Mouse (Mus musculus): ENCODE measurements around the gene Asb5. TPM values are rescaled to one million over a fixed set of nuclear protein-coding genes. Genes with fewer than 3 reads are reported as not detected.

The Asb5 gene
- polyA plus RNA-seq, 1 experiment: 1.2 TPM

DNA sequence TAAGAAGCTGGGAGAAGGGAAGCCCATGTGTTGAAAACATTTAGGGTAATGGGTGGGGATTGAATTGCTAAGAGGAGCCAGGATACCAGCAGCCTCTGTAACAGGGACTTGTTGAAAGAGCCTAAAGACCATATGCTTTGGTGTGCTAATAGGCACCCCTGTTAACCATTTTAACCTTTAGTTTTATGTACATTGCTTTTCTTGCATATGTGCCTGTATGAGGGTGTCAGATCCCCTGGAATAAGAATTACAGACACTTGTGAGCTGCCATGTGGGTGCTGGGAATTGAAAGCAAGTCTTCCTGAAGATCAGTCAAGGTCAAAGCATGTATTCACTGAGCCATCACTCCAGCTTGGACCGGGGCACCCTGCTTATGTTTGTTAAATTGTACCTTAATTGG lies 35.8 kb downstream of the Asb5 start:
- no peaks in the 10 kb centered on the region for H3K36me3 ChIP-seq (ENCODE audit: control insufficient read depth, insufficient read depth, low read length)
- H3K27me3 ChIP-seq (ENCODE audit: control insufficient read depth, insufficient read depth, low read length): no peaks in the 10 kb centered on the region
- TF ChIP-seq CTCF (IDR thresholded peaks at IDR 0.05; ENCODE audit: extremely low read depth, insufficient read depth, insufficient read length, insufficient replicate concordance) (no peak), POLR2A (IDR thresholded peaks at IDR 0.05; ENCODE audit: low read depth, low read length) (no peak)
- DNase-seq (ENCODE audit: low read depth in 1 of 2, low spot score in 2 of 2): no peak
- no peaks in the 10 kb centered on the region for H3K4me1 ChIP-seq (ENCODE audit: control insufficient read depth, insufficient read depth, insufficient read length)
- no peak overlapping the region for H3K27ac ChIP-seq (ENCODE audit: insufficient read depth, low read length)
- no peak overlapping the region for H3K4me3 ChIP-seq (ENCODE audit: extremely low read depth, insufficient read depth, insufficient read length)
- 88% methylated on average over 1 of the region's 1 CpGs for WGBS

DNA sequence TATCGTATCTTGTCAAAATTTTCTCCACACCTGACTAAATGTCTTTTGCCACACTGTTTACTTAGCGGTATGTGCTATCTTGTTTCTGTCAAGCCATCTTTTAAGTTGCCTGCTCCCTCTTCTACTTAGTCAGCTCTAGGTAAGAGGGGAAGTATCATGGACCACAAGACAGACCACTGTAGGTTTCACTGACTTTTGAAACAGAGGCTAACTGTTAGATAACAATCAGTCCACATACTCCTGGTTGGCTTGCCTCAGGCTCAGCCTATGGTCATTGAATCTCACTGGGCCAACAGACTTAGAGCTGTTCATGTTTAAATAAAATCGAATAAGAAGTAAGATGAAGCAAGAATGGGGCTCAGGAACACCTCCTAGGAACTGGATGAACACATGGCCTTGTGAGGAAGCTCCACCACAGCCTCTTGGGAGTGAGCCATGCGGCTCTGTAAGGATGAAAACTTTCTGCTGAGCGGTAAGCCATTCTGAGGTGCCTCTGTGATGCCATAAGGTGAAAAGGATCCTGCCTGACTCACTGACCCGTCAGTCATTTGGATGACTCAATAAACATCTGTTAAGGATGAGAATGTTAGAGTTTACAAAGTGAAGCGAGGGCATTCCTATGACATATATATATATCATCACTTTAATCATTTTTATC lies 36.4 kb downstream of the Asb5 start:
- H3K4me1 ChIP-seq (ENCODE audit: control insufficient read depth, insufficient read depth, insufficient read length): no peaks in the 10 kb centered on the region
- 82% methylated on average over 7 of the region's 7 CpGs for WGBS
- H3K27ac ChIP-seq (ENCODE audit: insufficient read depth, low read length): no peak overlapping the region
- H3K36me3 ChIP-seq (ENCODE audit: control insufficient read depth, insufficient read depth, low read length): no peaks in the 10 kb centered on the region
- no peak overlapping the region for H3K4me3 ChIP-seq (ENCODE audit: extremely low read depth, insufficient read depth, insufficient read length)
- TF ChIP-seq CTCF (IDR thresholded peaks at IDR 0.05; ENCODE audit: extremely low read depth, insufficient read depth, insufficient read length, insufficient replicate concordance) (no peak), POLR2A (IDR thresholded peaks at IDR 0.05; ENCODE audit: low read depth, low read length) (no peak)
- H3K27me3 ChIP-seq (ENCODE audit: control insufficient read depth, insufficient read depth, low read length): no peaks in the 10 kb centered on the region
- no peak for DNase-seq (ENCODE audit: low read depth in 1 of 2, low spot score in 2 of 2)

DNA sequence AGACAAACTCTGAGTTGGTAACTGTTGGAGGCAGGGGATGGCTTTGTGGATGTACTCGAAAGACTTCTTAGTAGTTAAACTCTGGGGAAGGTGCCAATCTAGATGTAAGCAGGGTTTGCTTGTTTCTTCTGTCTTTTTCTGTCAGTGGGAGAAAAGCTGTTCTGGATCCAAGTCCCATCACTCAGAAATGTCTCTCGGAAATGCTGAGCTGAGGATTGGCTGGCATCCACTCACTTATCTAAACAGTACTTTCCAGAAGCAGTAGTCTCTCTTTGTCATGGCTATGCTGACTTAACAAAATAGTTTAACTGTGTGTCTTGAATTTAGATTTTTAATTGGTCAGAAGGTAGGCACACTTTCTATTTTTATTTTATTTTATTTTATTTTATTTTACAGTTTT lies 37.8 kb downstream of the Asb5 start:
- Histone ChIP-seq H3K4me1 (ENCODE audit: control insufficient read depth, insufficient read depth, insufficient read length) (no peaks in the 10 kb centered on the region), H3K27me3 (ENCODE audit: control insufficient read depth, insufficient read depth, low read length) (no peaks in the 10 kb centered on the region), H3K36me3 (ENCODE audit: control insufficient read depth, insufficient read depth, low read length) (no peaks in the 10 kb centered on the region), H3K27ac (ENCODE audit: insufficient read depth, low read length) (no peak overlapping the region), H3K4me3 (ENCODE audit: extremely low read depth, insufficient read depth, insufficient read length) (no peak overlapping the region)
- DNase-seq (ENCODE audit: low read depth in 1 of 2, low spot score in 2 of 2): no peak
- WGBS: 84% methylated on average over 2 of the region's 2 CpGs
- TF ChIP-seq POLR2A (IDR thresholded peaks at IDR 0.05; ENCODE audit: low read depth, low read length): no peak
- no peak for TF ChIP-seq CTCF (IDR thresholded peaks at IDR 0.05; ENCODE audit: extremely low read depth, insufficient read depth, insufficient read length, insufficient replicate concordance)

DNA sequence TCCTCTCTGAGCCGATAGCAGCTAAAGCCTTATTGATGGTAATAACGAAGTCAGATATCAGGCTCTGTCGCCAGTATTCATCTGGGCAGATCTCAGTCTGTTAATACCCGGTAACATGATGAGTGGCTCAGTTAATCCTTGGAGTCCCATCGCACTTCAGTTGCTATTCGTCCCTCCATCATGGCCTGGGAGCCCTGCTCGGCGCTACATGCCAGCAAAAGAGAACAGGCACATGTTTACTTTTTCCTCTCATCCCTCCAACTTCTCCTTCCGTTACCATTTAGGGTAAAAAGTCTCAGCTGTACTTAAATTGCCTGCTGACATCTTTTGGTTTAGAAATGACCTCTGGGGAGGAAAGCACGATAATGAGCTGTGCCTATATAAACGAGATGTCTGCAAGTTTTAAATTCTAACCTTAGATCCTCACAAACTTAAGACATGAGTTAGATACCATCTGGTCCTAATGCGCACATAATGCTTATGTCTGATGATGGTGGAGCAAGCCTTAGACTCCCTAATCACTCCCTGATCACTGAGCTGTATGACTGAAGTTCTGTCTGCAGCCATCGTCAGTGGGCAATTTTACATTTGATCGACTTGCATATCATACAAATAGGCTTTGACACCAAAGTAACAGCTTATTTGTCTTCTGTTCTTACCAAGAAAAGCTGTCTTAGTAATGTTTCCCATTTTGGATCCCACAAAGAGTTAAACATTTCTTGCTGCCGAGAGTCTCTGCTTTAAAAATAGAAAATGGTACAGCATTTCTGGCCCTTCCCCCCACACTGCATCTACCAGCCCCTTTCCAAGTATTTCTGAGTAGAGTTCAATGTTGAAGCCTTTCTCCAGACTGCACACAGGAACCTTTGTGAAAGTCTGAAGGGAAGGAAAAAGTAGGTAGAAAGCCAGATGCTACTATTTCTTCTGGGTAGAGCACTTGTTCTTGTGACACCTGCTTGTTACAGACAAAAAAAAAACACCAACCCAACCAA lies 41.5 kb downstream of the Asb5 start:
- Histone ChIP-seq H3K36me3 (ENCODE audit: control insufficient read depth, insufficient read depth, low read length) (no peaks in the 10 kb centered on the region), H3K27me3 (ENCODE audit: control insufficient read depth, insufficient read depth, low read length) (no peaks in the 10 kb centered on the region), H3K4me3 (ENCODE audit: extremely low read depth, insufficient read depth, insufficient read length) (no peak overlapping the region), H3K4me1 (ENCODE audit: control insufficient read depth, insufficient read depth, insufficient read length) (no peaks in the 10 kb centered on the region), H3K27ac (ENCODE audit: insufficient read depth, low read length) (no peak overlapping the region)
- TF ChIP-seq CTCF (IDR thresholded peaks at IDR 0.05; ENCODE audit: extremely low read depth, insufficient read depth, insufficient read length, insufficient replicate concordance) (no peak), POLR2A (IDR thresholded peaks at IDR 0.05; ENCODE audit: low read depth, low read length) (no peak)
- 80% methylated on average over 15 of the region's 15 CpGs for WGBS
- no peak for DNase-seq (ENCODE audit: low read depth in 1 of 2, low spot score in 2 of 2)

DNA sequence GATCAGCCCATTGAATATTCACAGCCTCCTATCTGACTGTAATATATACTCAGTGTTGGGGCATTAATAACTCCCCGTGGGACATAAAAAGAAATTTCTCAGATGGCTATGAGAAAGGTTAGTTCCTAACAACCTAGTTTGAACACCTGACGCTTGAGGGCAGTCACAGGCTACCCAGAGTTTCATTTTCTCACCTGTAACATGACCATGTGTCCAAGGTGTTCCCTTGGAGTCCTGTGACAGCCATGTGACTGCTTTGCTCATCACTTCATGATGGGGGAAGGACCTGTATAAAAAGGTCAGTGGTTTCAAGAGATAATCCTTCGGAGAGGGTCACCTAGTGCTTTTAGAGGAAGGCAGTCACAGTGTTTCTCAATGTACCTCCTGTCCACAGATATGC lies 52.1 kb downstream of the Asb5 start:
- TF ChIP-seq CTCF (IDR thresholded peaks at IDR 0.05; ENCODE audit: extremely low read depth, insufficient read depth, insufficient read length, insufficient replicate concordance) (no peak), POLR2A (IDR thresholded peaks at IDR 0.05; ENCODE audit: low read depth, low read length) (no peak)
- Histone ChIP-seq H3K4me3 (ENCODE audit: extremely low read depth, insufficient read depth, insufficient read length) (no peak overlapping the region), H3K4me1 (ENCODE audit: control insufficient read depth, insufficient read depth, insufficient read length) (no peaks in the 10 kb centered on the region), H3K27ac (ENCODE audit: insufficient read depth, low read length) (no peak overlapping the region), H3K27me3 (ENCODE audit: control insufficient read depth, insufficient read depth, low read length) (no peaks in the 10 kb centered on the region), H3K36me3 (ENCODE audit: control insufficient read depth, insufficient read depth, low read length) (no peaks in the 10 kb centered on the region)
- no peak for DNase-seq (ENCODE audit: low read depth in 1 of 2, low spot score in 2 of 2)
- WGBS: 87% methylated on average over 3 of the region's 3 CpGs

DNA sequence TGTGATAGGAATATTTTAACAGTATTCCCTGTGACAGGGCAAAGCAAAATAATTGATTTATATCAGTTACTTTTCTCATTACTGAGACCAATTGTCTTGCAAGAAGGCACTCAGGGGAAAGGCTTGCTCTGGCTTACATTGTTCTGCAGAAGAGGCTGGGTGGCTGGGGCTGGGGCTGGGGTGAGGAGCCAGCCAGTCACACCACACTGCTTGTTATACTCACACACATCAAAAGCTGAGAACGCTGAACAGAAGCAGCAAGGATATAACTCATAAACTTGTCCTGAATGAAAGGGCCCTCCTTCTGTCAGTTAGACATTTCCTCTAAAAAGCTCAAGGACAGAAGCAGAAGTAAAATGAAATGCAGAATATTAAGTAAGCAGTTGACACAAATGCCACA lies 53.5 kb downstream of the Asb5 start:
- Histone ChIP-seq H3K27me3 (ENCODE audit: control insufficient read depth, insufficient read depth, low read length) (no peaks in the 10 kb centered on the region), H3K4me1 (ENCODE audit: control insufficient read depth, insufficient read depth, insufficient read length) (no peaks in the 10 kb centered on the region), H3K4me3 (ENCODE audit: extremely low read depth, insufficient read depth, insufficient read length) (no peak overlapping the region), H3K27ac (ENCODE audit: insufficient read depth, low read length) (no peak overlapping the region), H3K36me3 (ENCODE audit: control insufficient read depth, insufficient read depth, low read length) (no peaks in the 10 kb centered on the region)
- TF ChIP-seq POLR2A (IDR thresholded peaks at IDR 0.05; ENCODE audit: low read depth, low read length): no peak
- no peak for TF ChIP-seq CTCF (IDR thresholded peaks at IDR 0.05; ENCODE audit: extremely low read depth, insufficient read depth, insufficient read length, insufficient replicate concordance)
- DNase-seq (ENCODE audit: low read depth in 1 of 2, low spot score in 2 of 2): no peak
- WGBS: 7% methylated on average over 1 of the region's 1 CpGs

All from spleen, adult 2 months (tissue).